Mouse (Mus musculus) forelimb bud, embryonic 11.5 days (tissue): ENCODE measurements around the gene Lta.

Experiments
- DNase-seq: peaks from one replicate; pipeline ENCODE4 v3.0.0-alpha.2; 2012; ENCODE audit warnings: low read depth, low spot score

Lta gene

DNA sequence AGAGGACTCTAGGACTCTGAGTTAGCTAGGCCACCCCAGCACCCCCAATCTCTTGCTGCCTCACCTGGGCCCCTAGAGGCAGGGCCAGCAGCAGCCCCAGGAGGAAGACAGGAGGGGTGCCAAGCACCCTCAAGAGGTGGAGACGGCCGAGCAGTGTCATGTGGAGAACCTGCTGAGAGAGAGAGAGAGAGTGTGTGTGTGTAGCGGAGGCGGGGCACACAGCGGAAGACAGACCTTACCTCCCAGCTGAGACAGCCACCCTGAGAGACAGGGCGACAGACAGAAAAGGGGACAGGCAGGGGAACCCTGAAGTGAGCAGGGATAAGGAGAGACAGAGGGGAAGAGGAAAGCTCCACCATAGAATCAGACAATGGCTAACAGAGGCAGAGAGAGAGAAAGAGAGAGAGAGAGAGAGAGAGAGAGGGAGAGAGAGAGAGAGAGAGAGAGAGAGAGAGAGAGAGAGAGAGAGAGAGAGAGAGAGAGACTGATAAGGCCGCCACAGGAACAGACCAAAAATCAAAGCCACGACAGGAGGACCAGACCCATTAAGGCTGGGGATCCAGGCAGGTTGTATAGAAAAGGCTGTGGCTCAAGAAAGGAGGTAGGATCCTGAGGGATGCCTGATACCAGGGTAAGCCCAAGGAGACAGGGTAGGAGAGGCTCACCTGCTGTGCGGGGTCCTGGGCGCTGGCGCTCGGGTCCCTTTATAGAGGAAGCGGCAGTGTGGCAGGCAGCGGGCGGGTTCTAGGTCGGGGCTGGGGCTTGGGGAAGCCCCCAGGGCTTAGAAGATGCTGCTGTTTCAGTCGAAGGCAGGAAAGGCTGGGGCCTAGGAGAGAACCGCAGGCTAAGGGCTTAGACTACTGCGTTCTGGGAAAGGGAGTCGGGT is at the start of gene Lta:
Gene Lta, minus strand, starts transcription at position 858 of the 886 bp plus-strand sequence.
- DNase-seq, result no peak

DNA sequence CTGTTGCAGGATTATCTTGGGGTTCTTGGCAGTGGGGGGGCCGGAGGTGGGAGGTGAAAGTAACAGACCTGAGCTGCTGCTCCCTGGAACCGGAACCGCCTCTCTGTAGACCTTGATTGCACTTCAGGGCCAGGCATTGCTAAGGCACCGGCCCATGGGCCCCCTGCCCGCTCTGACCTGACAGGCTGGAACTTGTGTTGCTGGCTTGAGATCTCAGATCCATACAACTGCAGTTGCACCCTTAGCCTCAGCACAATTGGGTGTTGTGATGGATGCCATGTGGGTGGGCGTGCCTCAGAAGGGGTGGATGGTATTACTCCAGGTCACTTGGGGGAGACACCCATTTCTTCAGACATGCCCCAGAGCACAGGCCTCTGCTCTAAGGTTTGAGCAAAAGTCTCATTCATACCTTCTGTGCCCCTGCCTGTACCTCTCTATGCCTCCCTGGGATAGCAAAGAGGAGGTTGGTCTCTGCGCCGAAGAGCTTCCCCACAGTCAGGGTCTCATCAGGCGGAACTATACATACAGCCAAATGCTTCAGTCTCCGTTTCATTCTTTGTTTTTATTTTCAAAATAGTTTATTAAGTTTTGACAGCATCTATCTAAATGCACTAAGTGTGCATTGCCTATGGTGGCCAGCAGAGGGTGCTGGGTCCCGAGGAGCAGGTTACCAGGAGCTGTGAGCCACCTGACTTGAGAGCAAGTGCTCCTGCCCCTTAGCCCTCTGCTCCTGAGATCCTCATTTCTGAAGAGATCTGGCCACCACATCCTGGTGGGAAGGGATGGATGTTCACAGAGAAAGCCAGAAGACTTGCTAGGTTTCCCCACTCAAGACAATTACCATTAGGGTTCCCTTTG is 49.3 kb upstream of the Lta start:
- DNase-seq, result peak; percentile 58

DNA sequence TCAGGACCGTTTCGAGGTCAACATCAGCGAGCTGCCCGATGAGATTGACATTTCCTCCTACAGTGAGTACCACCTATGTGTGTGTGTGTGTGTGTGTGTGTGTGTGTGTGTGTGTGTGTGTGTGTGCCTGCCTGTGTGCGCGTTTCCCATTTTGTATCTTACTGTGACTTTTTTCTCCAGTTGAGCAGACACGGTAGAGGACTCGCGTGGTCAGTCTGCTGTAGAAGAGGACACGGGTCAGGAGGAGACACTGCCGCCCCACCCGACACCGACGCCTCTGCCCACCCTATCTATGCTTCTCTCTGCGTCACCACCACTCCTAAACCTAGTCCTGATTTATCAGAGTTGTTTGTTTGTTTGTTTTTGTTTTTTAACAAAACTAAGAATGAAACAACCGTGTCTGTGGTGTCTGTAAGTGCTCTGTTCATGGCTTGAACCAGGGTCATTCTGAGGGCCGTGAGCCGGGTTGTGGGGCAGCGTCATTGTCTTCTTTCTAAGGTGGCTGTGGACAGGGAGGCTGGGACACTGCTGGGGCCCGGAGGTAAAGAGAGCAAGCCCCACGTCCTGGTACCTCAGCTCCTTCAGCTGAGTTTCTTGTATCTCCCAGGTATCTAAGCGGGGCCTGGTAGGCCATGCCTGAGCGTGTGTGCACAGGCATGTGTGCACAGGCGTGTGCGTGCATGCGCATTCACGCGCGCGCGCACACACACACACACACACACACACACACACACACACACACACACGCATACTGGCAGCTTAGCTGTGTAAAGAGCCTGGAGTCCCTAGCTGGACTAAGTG is 48.3 kb upstream of the Lta start:
- DNase-seq, result no peak

DNA sequence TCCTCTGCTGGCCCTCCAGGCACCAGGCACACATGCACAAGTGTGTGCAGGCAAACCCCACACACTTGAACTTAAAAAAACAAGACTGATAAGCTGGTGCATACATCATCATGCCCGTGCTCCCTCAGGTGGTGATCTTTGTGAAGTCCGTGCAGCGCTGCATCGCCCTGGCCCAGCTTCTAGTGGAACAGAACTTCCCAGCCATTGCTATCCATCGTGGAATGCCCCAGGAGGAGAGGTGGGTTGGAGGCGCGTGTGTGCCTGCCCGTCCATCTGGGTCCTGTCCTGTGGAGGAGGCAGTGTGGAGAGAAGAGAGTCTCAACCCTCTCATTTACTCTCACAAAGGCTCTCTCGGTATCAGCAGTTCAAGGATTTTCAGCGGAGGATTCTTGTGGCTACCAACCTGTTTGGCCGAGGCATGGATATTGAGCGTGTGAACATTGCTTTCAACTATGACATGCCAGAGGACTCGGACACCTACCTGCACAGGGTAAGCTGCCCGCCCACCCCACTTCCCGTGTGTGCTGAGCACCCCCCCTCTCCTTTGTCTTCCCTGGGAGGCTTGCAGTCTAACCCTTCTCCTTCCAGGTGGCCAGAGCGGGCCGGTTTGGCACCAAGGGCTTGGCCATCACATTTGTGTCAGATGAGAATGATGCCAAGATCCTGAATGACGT is 47.6 kb upstream of the Lta start:
- DNase-seq, result no peak

DNA sequence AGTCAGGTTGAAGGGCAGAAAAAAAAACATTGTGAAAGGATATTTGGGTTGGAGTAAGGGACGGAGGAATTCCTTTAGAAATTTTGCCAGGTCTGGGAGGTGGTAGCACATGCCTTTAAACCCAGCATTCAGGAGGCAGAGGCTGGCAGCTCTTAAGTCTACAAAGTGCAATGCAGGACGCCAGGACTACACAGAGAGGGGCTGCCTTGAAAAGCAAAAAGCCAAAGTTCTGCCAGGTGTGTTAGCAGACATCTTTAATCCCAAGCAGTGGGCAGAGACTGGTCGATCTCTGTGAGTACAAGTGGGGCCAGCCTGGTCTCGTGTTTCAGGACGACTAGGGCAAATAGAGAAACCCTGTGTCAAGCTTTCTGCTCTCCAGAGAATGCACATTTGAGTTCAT is 46.8 kb upstream of the Lta start:
- DNase-seq, result no peak

DNA sequence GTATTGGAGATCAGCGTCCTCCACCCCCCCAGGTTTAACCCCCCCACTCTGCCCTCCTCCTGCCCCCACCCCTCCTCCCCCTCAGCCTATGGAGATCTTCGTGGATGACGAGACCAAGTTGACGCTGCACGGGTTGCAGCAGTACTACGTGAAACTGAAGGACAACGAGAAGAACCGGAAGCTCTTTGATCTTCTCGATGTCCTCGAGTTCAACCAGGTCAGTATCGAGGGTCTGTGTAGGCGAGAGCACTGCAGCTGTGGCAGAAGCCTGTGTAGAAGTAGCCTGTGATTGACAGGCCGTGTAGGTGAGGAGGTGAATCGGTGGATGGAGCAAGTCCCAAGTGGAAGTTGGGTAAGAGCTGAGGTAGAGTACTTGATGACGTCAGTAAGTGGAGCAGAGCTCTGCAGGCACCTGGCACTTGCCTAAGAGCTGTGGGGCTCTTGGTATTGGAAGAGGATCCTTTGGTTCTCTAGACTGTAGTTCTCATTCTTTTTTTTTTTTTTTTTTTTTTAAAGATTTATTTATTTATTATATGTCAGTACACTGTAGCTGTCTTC is 46.1 kb upstream of the Lta start:
- DNase-seq, result no peak

DNA sequence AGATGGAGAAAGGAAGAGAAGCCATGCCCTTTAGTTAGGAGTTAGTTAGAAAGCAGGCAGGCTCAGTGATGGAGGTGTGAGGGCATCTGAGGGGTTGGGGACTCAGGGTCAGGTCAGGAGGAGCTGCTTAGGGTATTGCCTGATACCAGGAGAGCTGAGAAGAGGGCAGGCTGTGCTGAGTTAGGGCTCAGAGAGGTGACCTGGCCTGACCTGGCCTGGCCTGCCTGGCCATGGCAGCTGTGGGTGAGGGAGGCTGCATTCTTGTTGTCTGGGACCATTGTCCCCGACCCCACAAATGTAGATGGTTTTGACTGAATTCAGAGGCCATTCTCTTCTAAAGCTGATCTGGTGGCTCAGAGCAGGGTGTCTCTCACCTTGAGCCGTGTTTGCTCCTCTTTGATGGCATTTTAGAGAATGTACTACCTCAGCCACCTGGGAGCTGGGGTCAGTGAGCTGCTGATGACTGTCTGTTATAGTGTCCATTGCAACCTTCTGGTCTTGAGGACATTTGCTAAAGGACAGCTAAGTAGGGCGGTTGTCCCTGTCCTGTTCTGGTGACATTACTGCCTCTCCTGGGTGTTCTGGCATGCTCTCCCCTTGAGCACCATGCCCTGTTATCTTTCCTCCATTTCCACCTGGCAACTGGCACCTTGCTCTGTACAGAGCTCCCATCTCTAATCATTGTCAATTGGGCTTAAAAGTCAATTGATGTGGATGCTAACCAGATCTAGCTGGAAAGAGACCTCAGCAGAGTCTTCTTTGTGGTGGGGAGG is 45.4 kb upstream of the Lta start:
- no peak for DNase-seq

DNA sequence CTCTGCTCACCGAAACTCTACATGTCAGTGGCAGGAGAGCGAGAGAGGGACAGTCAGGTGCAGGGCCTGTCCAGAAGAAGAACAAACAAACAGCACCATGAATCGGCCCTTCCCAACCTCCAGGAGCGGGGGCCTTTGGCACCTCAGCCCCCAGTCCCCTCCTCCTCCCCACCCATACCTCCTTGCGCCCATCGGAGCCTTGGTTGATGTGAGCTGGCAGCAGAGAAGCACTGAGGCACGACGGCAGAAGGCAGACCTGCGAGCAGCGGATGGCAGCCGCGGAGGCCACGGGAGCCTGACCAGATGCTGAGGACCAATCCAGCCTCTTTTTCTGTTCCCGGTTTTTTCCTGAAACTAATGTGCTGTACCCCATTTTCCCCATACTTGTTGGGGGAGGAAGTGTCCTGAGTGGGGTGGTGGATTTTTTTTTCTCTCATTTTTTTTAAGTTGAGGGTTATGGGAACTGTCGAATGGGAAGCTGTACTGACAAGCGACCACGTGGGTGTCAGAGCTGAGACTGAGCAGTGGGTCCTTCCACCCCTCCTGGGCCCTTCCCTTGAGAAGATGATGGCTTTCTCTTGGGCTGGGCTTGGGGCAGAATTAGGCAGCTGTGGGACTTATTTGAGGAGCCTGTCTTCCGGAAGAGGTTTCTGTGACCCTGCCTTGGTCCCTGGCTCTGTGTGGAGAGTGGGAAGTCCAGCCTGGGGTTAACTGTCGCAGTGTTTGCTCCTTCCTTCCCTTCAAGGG is 44.5 kb upstream of the Lta start:
- no peak for DNase-seq

DNA sequence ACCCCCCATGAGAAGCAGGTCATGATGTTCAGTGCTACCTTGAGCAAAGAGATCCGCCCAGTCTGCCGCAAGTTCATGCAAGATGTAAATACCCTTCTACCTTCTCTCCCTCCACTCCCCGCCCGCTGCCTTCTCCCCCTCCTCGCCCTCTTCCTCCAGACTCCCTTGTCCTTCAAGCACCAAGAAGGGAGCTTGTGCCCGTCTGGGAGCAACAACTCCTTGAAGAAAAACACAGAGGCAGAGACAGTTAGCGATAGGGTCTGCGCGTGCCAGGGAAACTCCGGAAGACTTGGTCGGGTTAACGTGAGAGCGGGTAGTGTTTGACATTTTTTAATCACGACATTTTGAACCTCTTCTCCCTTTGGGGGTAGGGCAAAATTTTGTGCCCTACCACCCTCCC is 43.8 kb upstream of the Lta start:
- no peak for DNase-seq

DNA sequence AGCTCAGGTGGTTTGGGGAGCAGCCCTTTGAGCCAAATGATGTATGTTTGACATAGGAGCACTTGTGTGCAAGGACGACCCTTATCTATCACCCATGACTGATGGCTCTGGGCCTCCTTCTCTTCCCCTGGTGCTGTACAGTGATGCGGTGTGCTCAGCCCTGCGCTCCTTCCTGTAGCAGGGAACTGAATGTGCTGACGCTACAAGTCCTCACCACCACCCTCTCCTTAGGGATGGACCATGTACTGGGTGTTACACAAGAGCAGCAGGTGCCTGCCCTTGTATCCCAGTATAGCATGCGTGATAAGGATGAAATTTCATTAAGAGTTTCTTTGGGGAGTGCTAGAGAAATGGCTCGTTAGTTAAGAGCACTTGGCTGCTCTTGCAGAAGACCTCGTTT is 42.0 kb upstream of the Lta start:
- no peak for DNase-seq

DNA sequence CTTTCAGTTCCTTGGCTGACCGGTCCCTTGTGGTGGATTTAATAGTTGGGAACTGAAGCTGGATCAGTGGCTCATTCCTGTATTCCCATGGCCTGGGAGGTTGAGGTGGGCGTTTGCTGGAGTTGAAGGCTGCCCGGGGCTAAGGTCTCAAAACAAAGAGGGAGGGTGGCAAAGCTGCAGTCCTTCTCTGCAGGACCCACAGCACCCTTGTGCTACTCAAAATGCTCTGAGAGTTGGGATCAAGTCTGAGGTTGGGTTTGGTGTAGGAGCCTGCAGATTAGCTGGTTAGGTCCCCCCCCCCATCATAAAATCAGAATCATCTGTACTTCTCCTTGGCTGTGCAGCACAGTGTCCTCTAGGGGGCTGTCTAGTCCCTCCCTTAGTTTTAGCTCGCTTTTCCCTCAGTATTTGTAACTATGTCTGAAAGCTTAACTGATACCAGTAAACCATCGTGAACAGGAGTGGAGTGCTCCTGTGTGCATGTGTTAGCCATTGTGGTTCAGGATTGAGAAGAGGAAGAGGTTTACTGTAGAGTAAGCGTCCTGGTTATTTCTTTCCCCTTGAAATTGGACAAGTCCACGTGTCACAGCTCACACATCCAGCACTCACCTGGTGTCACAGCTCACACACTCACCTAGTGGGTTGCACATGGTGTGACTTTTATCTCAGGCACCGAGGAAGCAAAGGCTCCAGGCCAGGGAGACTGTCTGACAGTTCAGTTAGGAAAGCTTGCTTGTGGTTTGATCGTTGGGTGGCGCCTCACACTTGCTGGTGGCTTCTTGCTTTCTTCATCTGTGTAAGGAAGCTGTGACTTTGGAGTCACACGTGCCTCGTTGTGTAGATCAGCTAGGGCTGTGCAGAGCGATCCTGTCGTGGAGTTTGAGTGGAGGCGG is 40.8 kb upstream of the Lta start:
- DNase-seq, result no peak

DNA sequence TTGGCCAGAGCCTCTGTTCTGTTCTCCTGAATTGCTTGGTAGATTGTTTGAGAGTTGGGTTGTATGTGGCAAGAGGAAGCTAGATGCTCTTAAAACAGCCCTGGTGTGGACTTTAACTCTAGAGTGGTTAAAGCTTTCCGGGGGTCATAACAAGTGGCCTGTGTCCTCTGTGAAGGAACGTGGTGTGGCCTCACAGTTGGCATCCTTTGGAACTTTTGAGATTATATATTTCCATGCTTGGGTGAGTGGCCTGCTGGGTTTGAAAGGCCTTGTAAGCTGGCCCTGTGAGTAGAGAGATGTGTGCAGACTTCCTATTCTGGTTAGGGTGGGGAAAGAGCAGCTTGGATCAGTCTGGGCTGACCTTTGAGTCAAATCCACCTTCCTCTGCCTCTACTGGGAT is 39.8 kb upstream of the Lta start:
- DNase-seq, result no peak

DNA sequence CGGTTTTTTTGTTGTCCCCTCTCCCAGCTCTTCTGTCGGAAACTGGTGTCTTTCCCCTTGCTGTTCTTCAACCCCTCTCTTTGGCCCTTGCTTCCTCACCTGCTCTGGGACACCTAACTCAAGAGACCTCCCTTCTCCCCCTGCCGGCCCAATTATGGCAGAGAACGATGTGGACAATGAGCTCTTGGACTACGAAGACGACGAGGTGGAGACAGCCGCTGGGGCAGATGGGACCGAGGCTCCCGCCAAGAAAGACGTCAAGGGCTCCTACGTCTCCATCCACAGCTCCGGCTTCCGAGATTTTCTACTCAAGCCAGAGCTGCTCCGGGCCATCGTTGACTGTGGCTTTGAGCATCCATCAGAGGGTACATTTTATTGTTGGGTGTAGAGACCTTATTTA is 37.9 kb upstream of the Lta start:
- DNase-seq, result no peak

DNA sequence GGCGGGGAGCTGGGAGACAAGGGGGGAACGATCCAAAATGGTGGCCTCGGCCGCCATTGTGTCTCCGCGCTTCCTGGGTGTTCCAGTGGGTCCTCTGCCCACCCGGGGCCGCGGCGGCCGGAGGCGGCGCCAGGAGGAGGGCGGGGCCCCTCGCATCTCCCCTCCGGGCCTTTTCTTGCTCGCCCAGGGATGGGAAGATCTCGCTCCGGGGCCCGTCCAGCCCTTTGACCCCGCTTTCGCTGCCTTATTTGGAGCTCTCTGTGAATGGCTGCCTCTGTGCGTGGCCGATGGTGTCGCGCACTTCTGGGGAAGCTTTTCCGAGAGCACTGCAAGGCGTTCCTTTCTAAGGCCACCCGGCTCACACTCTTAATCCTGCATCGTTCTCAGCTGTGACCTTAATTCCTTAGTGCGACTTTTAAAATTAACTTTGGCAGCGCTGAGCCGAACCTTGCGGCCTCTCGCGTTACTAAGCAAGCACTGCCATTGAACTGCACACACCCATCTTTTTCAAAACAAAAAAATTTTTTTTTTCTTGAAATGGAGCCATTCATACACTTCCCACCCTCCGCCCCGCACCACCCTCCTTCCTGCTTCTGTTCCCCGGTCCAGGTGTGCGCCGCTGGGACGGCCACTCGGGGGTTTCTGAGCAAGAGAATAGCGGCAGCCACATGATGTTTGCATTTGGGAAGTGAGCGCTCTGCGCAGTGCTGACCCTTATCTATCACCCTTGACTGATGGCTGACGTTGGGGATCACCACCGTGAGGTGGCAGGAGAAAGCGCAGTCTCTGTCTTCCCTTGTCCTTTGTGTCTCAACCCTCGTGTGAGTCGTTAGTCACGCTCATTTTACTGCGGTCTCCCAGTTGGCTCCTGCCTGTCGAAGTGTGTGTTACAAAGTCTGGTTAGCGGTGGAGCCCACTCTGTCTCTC is 37.1 kb upstream of the Lta start:
- peak; percentile 54 for DNase-seq

DNA sequence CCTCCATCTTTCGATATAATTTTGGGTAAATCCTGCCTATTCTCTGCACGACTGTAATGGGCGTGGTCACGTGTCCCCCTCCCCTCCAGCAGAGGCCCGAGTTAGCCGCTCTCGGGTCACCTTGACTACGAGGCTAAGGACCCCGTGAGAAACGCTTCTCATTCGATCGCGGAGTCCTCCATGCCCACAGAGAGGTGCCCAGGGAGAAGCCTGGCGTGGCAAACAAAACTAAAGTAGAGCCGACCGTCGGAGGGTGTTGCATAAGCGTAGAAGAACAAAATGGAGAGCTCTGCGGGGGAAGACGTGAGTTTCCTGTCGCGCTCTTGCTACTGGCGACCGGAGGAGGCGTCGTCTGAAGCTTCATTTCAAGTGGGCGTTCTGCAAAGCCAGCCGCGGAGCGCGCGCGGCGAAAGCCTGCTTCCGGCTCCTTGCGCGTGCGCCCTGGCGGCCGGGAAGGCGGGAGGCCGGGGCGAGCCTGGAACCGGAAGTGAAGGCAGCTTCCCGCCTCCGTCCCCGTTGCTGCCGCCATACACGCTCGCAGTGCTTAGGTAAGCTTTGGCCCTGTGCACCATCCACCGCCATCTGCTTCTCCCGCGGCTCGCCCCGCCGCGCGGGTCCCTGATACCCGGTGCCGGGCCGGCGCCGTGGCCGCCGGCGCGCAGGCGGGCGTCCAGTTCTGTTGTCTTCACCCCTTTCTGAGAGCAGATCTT is 36.3 kb upstream of the Lta start, which contains the start of gene Ddx39b:
Gene Ddx39b, plus strand, starts transcription at position 442 of the 710 bp plus-strand sequence.
- DNase-seq, result peak; percentile 96

DNA sequence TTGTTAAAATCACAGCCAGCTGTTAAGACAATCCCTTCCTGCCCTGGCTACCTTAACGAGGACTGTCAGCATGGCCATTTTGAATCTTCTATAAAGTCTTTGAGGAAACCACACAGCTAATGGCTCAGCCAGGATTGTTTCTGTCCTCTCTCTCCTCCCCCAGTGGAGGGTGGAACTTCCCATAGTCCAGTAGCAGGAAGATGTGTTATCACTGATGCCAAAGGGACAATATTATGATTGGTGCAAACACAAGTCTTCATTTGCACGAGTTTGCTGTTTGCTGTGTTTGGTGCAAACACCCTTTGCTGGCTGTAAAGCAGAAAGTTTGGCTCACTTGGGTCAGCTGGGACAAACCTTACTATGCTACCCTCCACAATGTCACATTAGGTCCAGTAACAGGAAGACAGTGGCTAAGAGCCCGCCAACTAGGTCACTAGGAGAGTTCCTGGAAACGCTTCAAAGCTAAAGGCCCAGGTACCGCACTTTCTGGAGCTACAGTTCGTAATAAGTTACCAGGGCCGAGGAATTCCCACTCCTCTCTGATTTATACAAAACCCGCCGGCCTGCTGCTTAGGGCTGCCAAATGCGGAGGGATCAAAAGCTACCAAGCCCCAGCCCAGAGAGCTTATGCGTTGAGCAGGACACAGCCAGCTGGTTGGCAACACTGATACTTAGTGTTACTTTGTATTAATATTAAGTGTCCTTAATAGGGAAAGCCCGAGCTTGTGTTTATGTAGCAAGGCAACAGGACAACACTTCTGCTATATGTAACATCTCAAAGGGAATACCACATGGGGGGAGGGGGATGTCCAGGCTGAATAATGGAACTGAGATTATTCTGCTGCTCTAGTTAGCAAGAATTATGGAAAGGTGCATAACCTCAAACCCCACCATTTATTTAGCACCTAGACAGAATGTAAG is 35.5 kb upstream of the Lta start:
- DNase-seq, result no peak
